Mouse (Mus musculus) heart, adult 2 months (tissue): Measurements from ENCODE around the gene Srgap2. TPM values are rescaled to one million over a fixed set of nuclear protein-coding genes. Genes with fewer than 3 reads are reported as not detected.

Experiments
- DNase-seq, 2 experiments: peaks; one replicate each; pipeline ENCODE4 v3.0.0; 2021
- H3K27ac ChIP-seq: fragments of 200-600 bp; 2 replicates; pipeline ENCODE4 v1.8.1; 2022
- H3K27me3 ChIP-seq: fragments of 200-500 bp; 2 replicates; pipeline ENCODE4 v1.6.1; 2012; ENCODE audit warnings: mild to moderate bottlenecking, low read length, inconsistent platforms, mixed read lengths; ENCODE audit not compliant: control insufficient read depth, insufficient read depth
- H3K36me3 ChIP-seq: fragments of 200-500 bp; 2 replicates; pipeline ENCODE4 v1.6.1; 2012; ENCODE audit warnings: low read length, inconsistent platforms; ENCODE audit not compliant: control insufficient read depth, insufficient read depth
- H3K4me1 ChIP-seq: fragments of 200-500 bp; 2 replicates; pipeline ENCODE4 v1.6.1; 2011; ENCODE audit warnings: low read length; ENCODE audit not compliant: control insufficient read depth, insufficient read depth
- H3K4me3 ChIP-seq: fragments of 200-600 bp; 2 replicates; pipeline ENCODE4 v1.8.1; 2022
- H3K79me2 ChIP-seq: fragments of 200-500 bp; replicated peaks from 2 replicates; pipeline ENCODE4 v1.6.1; 2012; ENCODE audit warnings: mild to moderate bottlenecking, inconsistent platforms, low read length, moderate library complexity, mixed read lengths; ENCODE audit not compliant: control insufficient read depth, insufficient read depth
- H3K9ac ChIP-seq: fragments of 200-500 bp; 2 replicates; pipeline ENCODE4 v1.6.1; 2012; ENCODE audit warnings: low read depth, mild to moderate bottlenecking, control low read depth, inconsistent platforms, low read length, mixed read lengths
- CTCF ChIP-seq: fragments of 200-600 bp; IDR thresholded peaks from 2 replicates; pipeline ENCODE4 v1.8.1; 2022; ENCODE audit warnings: antibody characterized with exemption, mild to moderate bottlenecking, moderate library complexity
- EP300 ChIP-seq: fragments of 200-500 bp; IDR thresholded peaks from 2 replicates; pipeline ENCODE4 v1.6.1; 2011; ENCODE audit warnings: low read depth, low read length, control low read depth; ENCODE audit not compliant: insufficient read depth
- POLR2A ChIP-seq: fragments of 200-500 bp; IDR thresholded peaks from 2 replicates; pipeline ENCODE4 v1.6.1; 2011; ENCODE audit warnings: mild to moderate bottlenecking, low read depth, low read length, control low read depth; ENCODE audit not compliant: insufficient read depth
- WGBS: fragments of 180-500 bp; shearing (Covaris S2); methylation state at CpG from one replicate; pipeline ENCODE4 v1.1.7; 2018; 5-methylcytosine and 5-hydroxymethylcytosine counted together
- intact Hi-C: fragments of 180-260 bp; cut with DNase I; formaldehyde crosslinking; loops from one replicate; pipeline ENCODE4 v1.15.1; 2025
- polyA plus RNA-seq: library from polyadenylated mRNA; depleted of rRNA; stranded (reverse); fragments of >200 nt; gene quantifications from 2 replicates; pipeline ENCODE4 v1.2.3, GENCODE M21; 2012
- total RNA-seq, 2 experiments: library from RNA; stranded (reverse); gene quantifications; 2 replicates each; pipeline ENCODE4 v1.2.3; 2021

Gene Srgap2
- total and polyA plus RNA-seq, 3 experiments, result 15.2 to 20.5 (median 15.9) TPM

- peak; percentile 26 to 39 for DNase-seq
- H3K4me1 ChIP-seq, result no peaks in the 10 kb centered on the region
- H3K9ac ChIP-seq, result peak overlapping the region; percentile 1; the same call in 1 of the 2 replicates
- TF ChIP-seq CTCF (no peak), EP300 (no peak), POLR2A (no peak)
- H3K27me3 ChIP-seq, result no peaks in the 10 kb centered on the region
- WGBS, result 36% methylated on average over 8 of the region's 8 CpGs
- peak overlapping the region; percentile 43 for H3K27ac ChIP-seq
- H3K79me2 ChIP-seq, result no peaks in the 10 kb centered on the region
- intact Hi-C loops, result loop anchor here (10.0 kb wide), 1 partner anchor 386 kb away; no protein-coding TSS in a partner anchor
- peak overlapping the region; percentile 36 for H3K4me3 ChIP-seq
- H3K36me3 ChIP-seq, result no peaks in the 10 kb centered on the region
These were observed 248.3 kb downstream of the Srgap2 start for GRCm38 (mm10) chr1:131278606-131279455.

GRCm38 (mm10) chr1:131276831-131277230 lies 250.3 kb downstream of the Srgap2 start:
- DNase-seq, result no peak
- Histone ChIP-seq H3K79me2 (no peaks in the 10 kb centered on the region), H3K9ac (no peak overlapping the region), H3K27ac (no peak overlapping the region), H3K4me3 (no peak overlapping the region), H3K27me3 (no peaks in the 10 kb centered on the region), H3K4me1 (no peaks in the 10 kb centered on the region), H3K36me3 (no peaks in the 10 kb centered on the region)
- no peak for TF ChIP-seq POLR2A
- no peak for TF ChIP-seq CTCF
- no peak for TF ChIP-seq EP300
- intact Hi-C loops, result loop anchor here (10.0 kb wide), 1 partner anchor 388 kb away; no protein-coding TSS in a partner anchor

- no peaks in the 10 kb centered on the region for H3K36me3 ChIP-seq
- WGBS, result 78% methylated on average over 14 of the region's 14 CpGs
- no peaks in the 10 kb centered on the region for H3K4me1 ChIP-seq
- no peaks in the 10 kb centered on the region for H3K79me2 ChIP-seq
- no peak overlapping the region for H3K4me3 ChIP-seq
- TF ChIP-seq POLR2A, result no peak
- TF ChIP-seq CTCF, result no peak
- H3K27ac ChIP-seq, result no peak overlapping the region
- intact Hi-C loops, result loop anchor here (10.0 kb wide), 1 partner anchor 389 kb away; no protein-coding TSS in a partner anchor
- no peak for DNase-seq
- no peak overlapping the region for H3K9ac ChIP-seq
- no peaks in the 10 kb centered on the region for H3K27me3 ChIP-seq
These were observed 251.6 kb downstream of the Srgap2 start for GRCm38 (mm10) chr1:131275577-131275976.

- WGBS, result 42% methylated on average over 22 of the region's 22 CpGs
- H3K36me3 ChIP-seq, result no peaks in the 10 kb centered on the region
- intact Hi-C loops, result loop anchor here (10.0 kb wide), 1 partner anchor 390 kb away; no protein-coding TSS in a partner anchor
- no peaks in the 10 kb centered on the region for H3K27me3 ChIP-seq
- no peaks in the 10 kb centered on the region for H3K79me2 ChIP-seq
- DNase-seq, result no peak
- H3K4me3 ChIP-seq, result no peak overlapping the region
- TF ChIP-seq CTCF (no peak), EP300 (no peak), POLR2A (no peak)
- H3K9ac ChIP-seq, result no peak overlapping the region
- H3K27ac ChIP-seq, result no peak overlapping the region
- H3K4me1 ChIP-seq, result no peaks in the 10 kb centered on the region
These were observed 252.2 kb downstream of the Srgap2 start for GRCm38 (mm10) chr1:131274725-131275539.

GRCm38 (mm10) chr1:131269797-131270578 lies 257.2 kb downstream of the Srgap2 start:
- H3K79me2 ChIP-seq, result no peaks in the 10 kb centered on the region
- TF ChIP-seq EP300 (0 out of 2 replicates have a peak, but pooled peaks have one; percentile 54), POLR2A (no peak), CTCF (peak; percentile 97)
- intact Hi-C loops, result loop anchor here (2.0 to 10.0 kb wide), 2 partner anchors 89 to 395 kb away; no protein-coding TSS in a partner anchor
- WGBS, result 47% methylated on average over 22 of the region's 22 CpGs
- no peaks in the 10 kb centered on the region for H3K4me1 ChIP-seq
- H3K9ac ChIP-seq, result no peak overlapping the region
- no peak overlapping the region for H3K4me3 ChIP-seq
- no peak overlapping the region for H3K27ac ChIP-seq
- DNase-seq, result peak; percentile 52 to 69
- H3K27me3 ChIP-seq, result no peaks in the 10 kb centered on the region
- H3K36me3 ChIP-seq, result no peaks in the 10 kb centered on the region
